Mouse (Mus musculus) regulatory T cell (primary cell): ENCODE results near the gene Pex14.

Source experiments
- in situ Hi-C: fragments of 300-600 bp; cut with MboI, MseI; formaldehyde crosslinking; loops from one replicate; pipeline ENCODE4 v1.15.1; 2025; ENCODE audit warnings: high pct_unique_total_duplicates

The Pex14 gene

GRCm38 (mm10) chr4:149057470-149057869 lies 42.2 kb downstream of the Pex14 start:
- in situ Hi-C loops = no loop called here

GRCm38 (mm10) chr4:149056957-149057356 lies 42.7 kb downstream of the Pex14 start:
- in situ Hi-C loops = no loop called here

- in situ Hi-C loops = no loop called here
Observed at GRCm38 (mm10) chr4:149055847-149056246, 43.8 kb downstream of the Pex14 start.

GRCm38 (mm10) chr4:149049351-149050159 lies 50.1 kb downstream of the Pex14 start:
- in situ Hi-C loops = no loop called here

- in situ Hi-C loops = no loop called here
Observed at GRCm38 (mm10) chr4:149048625-149049228, 50.9 kb downstream of the Pex14 start.

- in situ Hi-C loops = no loop called here
Observed at GRCm38 (mm10) chr4:149047360-149047759, 52.3 kb downstream of the Pex14 start.

- in situ Hi-C loops = no loop called here
Observed at GRCm38 (mm10) chr4:149045885-149046284, 53.8 kb downstream of the Pex14 start.

GRCm38 (mm10) chr4:149040289-149040688 lies 59.4 kb downstream of the Pex14 start:
- in situ Hi-C loops = no loop called here

- in situ Hi-C loops = no loop called here
Observed at GRCm38 (mm10) chr4:149037706-149038105, 62.0 kb downstream of the Pex14 start.

GRCm38 (mm10) chr4:149036592-149036991 lies 63.1 kb downstream of the Pex14 start:
- in situ Hi-C loops = no loop called here

- in situ Hi-C loops = no loop called here
Observed at GRCm38 (mm10) chr4:149031507-149031906, 68.2 kb downstream of the Pex14 start.

- in situ Hi-C loops = no loop called here
Observed at GRCm38 (mm10) chr4:149027571-149027970, 72.1 kb downstream of the Pex14 start.

- in situ Hi-C loops = no loop called here
Observed at GRCm38 (mm10) chr4:149025242-149025641, 74.4 kb downstream of the Pex14 start.

- in situ Hi-C loops = no loop called here
Observed at GRCm38 (mm10) chr4:149021021-149021420, 78.7 kb downstream of the Pex14 start.

GRCm38 (mm10) chr4:149019456-149019855 lies 80.2 kb downstream of the Pex14 start:
- in situ Hi-C loops = no loop called here

GRCm38 (mm10) chr4:149006756-149007155 lies 92.9 kb downstream of the Pex14 start:
- in situ Hi-C loops = no loop called here

GRCm38 (mm10) chr4:149006107-149006506 lies 93.6 kb downstream of the Pex14 start:
- in situ Hi-C loops = no loop called here

GRCm38 (mm10) chr4:149002441-149003093 lies 97.1 kb downstream of the Pex14 start:
- in situ Hi-C loops = no loop called here

- in situ Hi-C loops = no loop called here
Observed at GRCm38 (mm10) chr4:149001515-149001914, 98.2 kb downstream of the Pex14 start.

GRCm38 (mm10) chr4:149000746-149001145 lies 98.9 kb downstream of the Pex14 start:
- in situ Hi-C loops = no loop called here

GRCm38 (mm10) chr4:148993948-148994347 lies 105.7 kb downstream of the Pex14 start:
- in situ Hi-C loops = no loop called here

- in situ Hi-C loops = no loop called here
Observed at GRCm38 (mm10) chr4:148990038-148990437, 109.6 kb downstream of the Pex14 start.
